Mouse (Mus musculus): ENCODE measurements around the gene Pithd1. TPM values are rescaled to one million over a fixed set of nuclear protein-coding genes. Genes with fewer than 3 reads are reported as not detected.

Gene Pithd1
- polyA plus RNA-seq, 1 experiment, result 56.1 TPM

DNA sequence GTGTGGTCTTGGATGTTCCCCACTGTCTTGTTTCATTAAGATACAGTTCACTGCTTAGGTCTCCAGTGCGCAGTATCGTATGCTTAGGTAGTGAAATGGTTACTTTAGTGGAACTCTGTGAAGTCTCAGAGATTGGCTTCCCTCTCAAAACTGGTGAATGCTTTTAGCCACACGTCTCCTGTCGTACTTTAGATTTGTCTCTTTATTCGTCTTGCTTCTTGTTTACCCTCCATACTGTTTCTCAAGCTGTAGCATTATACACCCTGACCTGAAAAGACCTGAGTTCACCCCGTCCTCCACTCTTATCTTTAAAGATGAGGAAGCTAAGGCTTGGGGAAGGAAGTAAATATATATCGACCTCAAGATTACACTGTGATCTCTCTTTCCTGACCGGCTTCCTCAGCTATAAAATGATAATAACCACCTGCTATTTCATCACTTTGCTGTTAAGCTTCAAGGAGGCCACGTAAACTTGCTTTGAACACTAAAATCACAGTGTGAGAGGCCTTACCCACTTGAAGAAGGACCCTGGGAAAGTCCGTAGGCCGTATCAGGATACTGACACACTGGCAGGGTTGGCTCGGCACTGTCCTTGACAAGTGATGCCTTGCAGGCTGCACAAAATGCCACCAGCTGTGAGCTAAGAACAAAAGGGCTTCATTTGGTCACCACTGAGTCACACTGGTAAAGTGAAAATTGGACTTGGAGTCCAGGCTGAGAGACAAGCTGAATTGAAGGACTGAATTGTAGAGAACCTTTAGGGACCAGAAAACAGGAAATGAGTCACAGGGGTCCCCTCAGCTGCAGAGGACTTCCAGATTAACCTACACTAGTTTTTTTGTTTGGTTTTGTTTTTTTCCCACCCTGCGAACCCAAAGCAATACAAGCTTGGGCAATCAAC lies 13.9 kb downstream of the Pithd1 start:
- H3K36me3 ChIP-seq (ENCODE audit: control insufficient read depth, insufficient read depth, low read length), result peaks cover 3% of the 10 kb centered on the region; the same call in 1 of the 2 replicates
- no peak for TF ChIP-seq POLR2A (IDR thresholded peaks at IDR 0.05; ENCODE audit: control insufficient read depth, low read depth, low read length)
- no peak for TF ChIP-seq CTCF (IDR thresholded peaks at IDR 0.05; ENCODE audit: control insufficient read depth, insufficient read depth, insufficient replicate concordance, low read depth, low read length)
- H3K27me3 ChIP-seq (ENCODE audit: control insufficient read depth, insufficient read depth, low read length), result no peaks in the 10 kb centered on the region
- H3K4me1 ChIP-seq (ENCODE audit: control insufficient read depth, insufficient read depth, low read length), result peaks cover 7% of the 10 kb centered on the region
- H3K4me3 ChIP-seq (ENCODE audit: control insufficient read depth, low read depth, low read length), result peak overlapping the region; percentile 90
- H3K27ac ChIP-seq (ENCODE audit: control insufficient read depth, insufficient read depth, low read depth, low read length), result no peak overlapping the region

DNA sequence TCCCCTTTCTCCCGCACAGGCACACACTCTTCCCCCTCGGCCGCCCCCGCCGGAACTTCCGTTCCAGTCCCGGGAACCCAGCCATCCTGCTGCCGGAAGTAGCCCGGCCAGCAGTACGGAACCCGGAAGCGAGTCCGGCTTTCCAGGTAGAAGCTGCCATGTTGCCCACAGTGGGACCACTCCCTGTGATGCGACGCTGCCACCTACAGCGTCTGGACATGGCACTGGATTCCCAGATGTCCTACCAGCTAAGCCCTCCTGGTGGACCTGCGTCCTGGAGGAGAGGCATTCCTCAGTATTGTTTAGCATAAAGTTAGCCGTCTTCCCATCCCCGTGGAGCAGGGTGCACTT lies 14.5 kb downstream of the Pithd1 start, which contains the start of gene Lypla2:
Gene Lypla2, minus strand, starts transcription at position 71 of the 351 bp plus-strand sequence.
- no peaks in the 10 kb centered on the region for H3K27me3 ChIP-seq (ENCODE audit: control insufficient read depth, insufficient read depth, low read length)
- H3K36me3 ChIP-seq (ENCODE audit: control insufficient read depth, insufficient read depth, low read length), result peaks cover 3% of the 10 kb centered on the region; the same call in 1 of the 2 replicates
- no peak within 1 kb of the TSS for H3K27ac ChIP-seq (ENCODE audit: control insufficient read depth, insufficient read depth, low read depth, low read length)
- peaks cover 7% of the 10 kb centered on the region for H3K4me1 ChIP-seq (ENCODE audit: control insufficient read depth, insufficient read depth, low read length)
- TF ChIP-seq CTCF (IDR thresholded peaks at IDR 0.05; ENCODE audit: control insufficient read depth, insufficient read depth, insufficient replicate concordance, low read depth, low read length) (no peak), POLR2A (IDR thresholded peaks at IDR 0.05; ENCODE audit: control insufficient read depth, low read depth, low read length) (peak; percentile 66)
- H3K4me3 ChIP-seq (ENCODE audit: control insufficient read depth, low read depth, low read length), result peak within 1 kb of the TSS; percentile 90

DNA sequence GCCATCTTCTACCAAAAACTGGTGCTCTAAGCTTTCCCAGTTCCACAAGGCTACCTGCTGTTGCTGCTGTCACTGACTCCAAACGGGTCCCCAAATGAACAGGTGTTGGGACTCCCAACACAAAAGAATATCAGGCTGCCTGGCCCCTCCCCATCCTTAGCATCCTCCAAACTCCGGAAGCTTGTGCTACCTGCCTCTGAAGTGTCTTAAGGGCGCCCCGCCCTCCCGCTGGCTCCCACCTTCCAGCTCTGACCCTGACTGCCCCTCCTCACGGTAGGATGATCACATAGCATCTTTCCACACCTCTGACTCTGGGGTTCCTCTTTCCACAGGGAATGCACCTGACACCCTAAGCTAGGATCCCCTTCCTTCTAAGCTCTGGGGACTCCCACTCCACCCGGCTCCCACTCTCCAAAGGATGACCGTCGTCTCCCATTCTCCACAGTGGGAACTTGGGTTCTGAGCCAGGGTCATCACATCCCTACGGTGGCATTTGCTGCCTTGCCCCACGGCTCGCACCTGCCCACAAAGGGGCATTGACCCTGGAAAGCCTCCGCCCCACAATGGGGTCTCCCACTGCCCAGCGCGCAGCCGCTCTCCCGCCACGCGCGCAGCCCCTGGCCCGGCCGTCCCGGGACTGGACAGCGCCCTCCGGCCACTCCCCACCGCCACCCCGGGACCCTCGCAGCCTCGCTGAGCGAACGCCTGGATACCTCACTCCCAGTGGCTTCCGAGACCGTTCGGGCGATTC lies 15.1 kb downstream of the Pithd1 start:
- Histone ChIP-seq H3K4me1 (ENCODE audit: control insufficient read depth, insufficient read depth, low read length) (peaks cover 7% of the 10 kb centered on the region), H3K27ac (ENCODE audit: control insufficient read depth, insufficient read depth, low read depth, low read length) (no peak overlapping the region), H3K36me3 (ENCODE audit: control insufficient read depth, insufficient read depth, low read length) (peaks cover 3% of the 10 kb centered on the region; the same call in 1 of the 2 replicates), H3K4me3 (ENCODE audit: control insufficient read depth, low read depth, low read length) (peak overlapping the region; percentile 90), H3K27me3 (ENCODE audit: control insufficient read depth, insufficient read depth, low read length) (no peaks in the 10 kb centered on the region)
- TF ChIP-seq CTCF (IDR thresholded peaks at IDR 0.05; ENCODE audit: control insufficient read depth, insufficient read depth, insufficient replicate concordance, low read depth, low read length) (no peak), POLR2A (IDR thresholded peaks at IDR 0.05; ENCODE audit: control insufficient read depth, low read depth, low read length) (no peak)

DNA sequence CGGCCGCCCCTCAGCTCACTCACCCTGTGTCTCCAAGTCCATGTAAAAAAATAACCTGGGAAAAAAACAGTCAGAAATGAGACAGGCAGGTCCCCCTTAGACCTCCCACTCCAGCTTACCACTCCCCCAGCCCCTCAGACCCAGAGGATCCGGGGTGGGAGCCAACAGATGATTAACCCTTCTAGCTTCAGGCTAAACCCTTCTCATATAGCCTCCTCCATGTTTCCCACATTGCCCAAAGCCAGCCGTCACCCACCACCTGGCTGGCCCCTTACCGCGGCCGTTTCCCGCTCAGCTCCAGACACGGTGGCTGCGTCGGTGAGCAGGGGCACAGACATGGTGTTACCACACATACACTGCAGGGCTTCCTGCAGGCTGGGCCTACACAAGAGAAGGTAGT lies 16.5 kb downstream of the Pithd1 start:
- H3K27ac ChIP-seq (ENCODE audit: control insufficient read depth, insufficient read depth, low read depth, low read length), result no peak overlapping the region
- no peaks in the 10 kb centered on the region for H3K27me3 ChIP-seq (ENCODE audit: control insufficient read depth, insufficient read depth, low read length)
- no peak overlapping the region for H3K4me3 ChIP-seq (ENCODE audit: control insufficient read depth, low read depth, low read length)
- TF ChIP-seq POLR2A (IDR thresholded peaks at IDR 0.05; ENCODE audit: control insufficient read depth, low read depth, low read length), result no peak
- no peak for TF ChIP-seq CTCF (IDR thresholded peaks at IDR 0.05; ENCODE audit: control insufficient read depth, insufficient read depth, insufficient replicate concordance, low read depth, low read length)
- peaks cover 7% of the 10 kb centered on the region for H3K4me1 ChIP-seq (ENCODE audit: control insufficient read depth, insufficient read depth, low read length)
- no peaks in the 10 kb centered on the region for H3K36me3 ChIP-seq (ENCODE audit: control insufficient read depth, insufficient read depth, low read length)

DNA sequence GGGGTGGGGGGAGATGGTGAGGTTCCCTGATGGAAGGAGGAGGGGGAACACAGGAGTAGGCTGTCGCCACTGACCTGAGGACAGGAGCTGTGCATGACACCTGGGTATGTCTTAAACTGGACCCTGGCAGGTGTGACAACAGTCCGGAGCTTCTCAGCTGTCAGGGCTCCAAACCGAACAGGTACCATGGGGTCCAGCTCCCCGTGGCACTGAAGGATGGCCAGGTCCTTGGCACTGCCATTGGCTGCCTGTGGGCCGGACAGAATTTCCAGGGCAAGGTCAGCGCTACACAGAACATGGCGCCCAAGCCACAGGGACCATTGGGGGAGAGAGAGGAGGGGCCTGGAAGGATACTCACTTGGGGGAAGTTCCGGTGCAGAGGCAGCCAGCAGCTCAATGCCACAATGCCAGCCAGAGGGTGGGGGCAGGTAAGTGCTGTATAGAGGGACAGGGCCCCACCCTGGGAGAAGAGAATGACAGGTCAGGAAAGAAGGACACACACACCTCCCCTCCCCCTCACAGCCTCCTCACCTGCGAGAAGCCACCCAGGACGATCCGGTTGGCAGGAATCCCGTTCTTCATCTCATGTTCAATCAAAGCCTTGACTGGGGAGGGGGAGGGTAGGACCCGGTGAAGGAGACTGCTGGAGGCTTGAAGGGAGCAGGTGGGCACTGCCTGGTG lies 17.9 kb downstream of the Pithd1 start:
- no peak for TF ChIP-seq CTCF (IDR thresholded peaks at IDR 0.05; ENCODE audit: control insufficient read depth, insufficient read depth, insufficient replicate concordance, low read depth, low read length)
- TF ChIP-seq POLR2A (IDR thresholded peaks at IDR 0.05; ENCODE audit: control insufficient read depth, low read depth, low read length), result no peak
- Histone ChIP-seq H3K4me3 (ENCODE audit: control insufficient read depth, low read depth, low read length) (no peak overlapping the region), H3K27me3 (ENCODE audit: control insufficient read depth, insufficient read depth, low read length) (no peaks in the 10 kb centered on the region), H3K27ac (ENCODE audit: control insufficient read depth, insufficient read depth, low read depth, low read length) (no peak overlapping the region), H3K4me1 (ENCODE audit: control insufficient read depth, insufficient read depth, low read length) (peaks cover 12% of the 10 kb centered on the region), H3K36me3 (ENCODE audit: control insufficient read depth, insufficient read depth, low read length) (no peaks in the 10 kb centered on the region)

DNA sequence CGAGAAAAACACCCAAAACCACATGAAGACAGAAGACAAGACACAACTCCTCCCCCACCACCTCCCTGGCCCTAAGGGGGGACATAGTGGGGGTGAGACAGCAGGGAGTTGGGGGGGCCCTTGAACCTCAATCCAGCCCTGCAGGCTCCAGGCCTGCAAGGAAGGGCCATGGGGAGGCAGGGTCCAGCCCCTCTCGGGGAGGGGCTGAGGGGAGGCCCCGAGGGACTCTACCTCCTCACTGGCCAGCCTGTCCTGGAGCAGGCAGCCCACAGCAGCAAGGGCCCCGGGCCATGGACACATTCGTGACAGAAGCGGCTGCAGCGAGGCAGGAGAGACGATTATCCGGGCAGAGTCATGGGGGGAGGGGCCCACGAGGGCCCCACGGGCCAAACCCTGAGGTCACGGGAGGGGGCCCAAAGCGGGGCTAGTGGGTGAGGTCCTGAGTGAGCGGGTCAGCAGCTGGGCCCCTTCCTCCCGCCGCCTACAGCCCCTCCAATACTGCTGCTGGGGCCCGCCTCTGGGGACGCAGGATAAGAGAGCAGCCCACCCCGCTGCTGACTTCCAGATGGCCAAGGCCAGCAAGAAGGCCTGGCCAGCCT lies 18.7 kb downstream of the Pithd1 start:
- H3K27ac ChIP-seq (ENCODE audit: control insufficient read depth, insufficient read depth, low read depth, low read length), result no peak overlapping the region

More for the DNA sequence above, 18.7 kb downstream of the Pithd1 start:
- Histone ChIP-seq H3K4me3 (ENCODE audit: control insufficient read depth, low read depth, low read length) (no peak overlapping the region), H3K36me3 (ENCODE audit: control insufficient read depth, insufficient read depth, low read length) (no peaks in the 10 kb centered on the region), H3K27me3 (ENCODE audit: control insufficient read depth, insufficient read depth, low read length) (no peaks in the 10 kb centered on the region), H3K4me1 (ENCODE audit: control insufficient read depth, insufficient read depth, low read length) (peaks cover 16% of the 10 kb centered on the region)
- TF ChIP-seq POLR2A (IDR thresholded peaks at IDR 0.05; ENCODE audit: control insufficient read depth, low read depth, low read length), result no peak
- TF ChIP-seq CTCF (IDR thresholded peaks at IDR 0.05; ENCODE audit: control insufficient read depth, insufficient read depth, insufficient replicate concordance, low read depth, low read length), result no peak
